Mouse (Mus musculus) midbrain, embryonic 16.5 days (tissue): ENCODE results near the gene Rab28. TPM values are rescaled to one million over a fixed set of nuclear protein-coding genes. Genes with fewer than 3 reads are reported as not detected.

Source experiments
- ATAC-seq: fragments of 200-750 bp; cut with Nextera tagmentation; 2 replicates; pipeline ENCODE4 v1.8.0; 2017; ENCODE audit warnings: moderate TSS enrichment
- H3K27ac ChIP-seq: fragments of 300-500 bp; sonication (generic); 2 replicates; pipeline ENCODE4 v1.5.1; 2014; ENCODE audit warnings: mild to moderate bottlenecking, low read length, mixed read lengths
- H3K27me3 ChIP-seq: fragments of 300-500 bp; sonication (generic); 2 replicates; pipeline ENCODE4 v1.6.1; 2014; ENCODE audit warnings: low read depth, low read length, mixed read lengths; ENCODE audit not compliant: control insufficient read depth, insufficient read depth
- H3K36me3 ChIP-seq: fragments of 300-500 bp; sonication (generic); 2 replicates; pipeline ENCODE4 v1.6.1; 2014; ENCODE audit warnings: mild to moderate bottlenecking, low read length, moderate library complexity, mixed read lengths; ENCODE audit not compliant: control insufficient read depth, insufficient read depth
- H3K4me1 ChIP-seq: fragments of 300-500 bp; sonication (generic); 2 replicates; pipeline ENCODE4 v1.6.1; 2014; ENCODE audit warnings: mild to moderate bottlenecking, low read length, mixed read lengths; ENCODE audit not compliant: control insufficient read depth, insufficient read depth
- H3K4me2 ChIP-seq: fragments of 300-500 bp; sonication (generic); 2 replicates; pipeline ENCODE4 v1.6.1; 2014; ENCODE audit warnings: mild to moderate bottlenecking, low read length, mixed read lengths
- H3K4me3 ChIP-seq: fragments of 300-500 bp; sonication (generic); 2 replicates; pipeline ENCODE4 v1.5.1; 2014; ENCODE audit warnings: low read depth, mild to moderate bottlenecking, low read length, moderate library complexity, mixed read lengths
- H3K9ac ChIP-seq: fragments of 300-500 bp; sonication (generic); 2 replicates; pipeline ENCODE4 v1.6.1; 2014; ENCODE audit warnings: low read depth, low read length, mixed read lengths
- H3K9me3 ChIP-seq: fragments of 300-500 bp; sonication (generic); replicated peaks from 2 replicates; pipeline ENCODE4 v1.6.1; 2014; ENCODE audit warnings: mild to moderate bottlenecking, low read length, mixed read lengths; ENCODE audit not compliant: control insufficient read depth, poor library complexity, severe bottlenecking
- WGBS: fragments of 180-500 bp; shearing (Covaris S2); extraction: QIAGEN DNeasy Blood & Tissue Kit; methylation state at CpG from one replicate; pipeline ENCODE4 v1.1.7; 2014; 5-methylcytosine and 5-hydroxymethylcytosine counted together
- polyA plus RNA-seq: library from polyadenylated mRNA; unstranded; fragments of >200 nt; fragmentation: Nextera tagmentation; extraction: Ambion mirVana; gene quantifications from 2 replicates; pipeline ENCODE4 v1.2.1, GENCODE M21; 2015

Rab28 gene
- polyA plus RNA-seq, 1 experiment from 2014 or later: 62.0 TPM

DNA sequence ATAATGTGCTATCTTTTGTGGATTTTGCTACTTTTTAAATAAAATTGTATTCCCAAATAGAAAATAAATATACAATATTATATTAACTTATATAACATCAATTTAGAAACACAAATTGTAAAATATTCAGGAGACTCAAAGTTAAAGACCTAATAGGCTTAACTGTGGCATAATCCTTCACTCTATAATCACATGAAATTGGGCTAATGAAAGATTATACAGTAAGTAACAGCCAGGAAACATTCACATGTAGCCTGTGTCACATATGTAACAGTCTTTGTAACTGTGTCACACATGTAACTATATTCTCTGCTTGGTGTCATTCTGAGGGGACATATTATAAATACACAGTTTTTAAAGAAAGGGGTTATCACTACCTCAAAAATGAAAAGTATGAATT lies 22.9 kb downstream of the Rab28 start:
- H3K27me3 ChIP-seq: no peaks in the 10 kb centered on the region
- H3K4me3 ChIP-seq: no peak overlapping the region
- H3K4me2 ChIP-seq: no peak overlapping the region
- 0 out of 2 replicates have a peak, but pooled peaks cover 4% of the 10 kb centered on the region for H3K36me3 ChIP-seq
- no peak overlapping the region for H3K9ac ChIP-seq
- no peak for ATAC-seq
- no peaks in the 10 kb centered on the region for H3K4me1 ChIP-seq
- no peak overlapping the region for H3K27ac ChIP-seq
- H3K9me3 ChIP-seq: no peaks in the 10 kb centered on the region

DNA sequence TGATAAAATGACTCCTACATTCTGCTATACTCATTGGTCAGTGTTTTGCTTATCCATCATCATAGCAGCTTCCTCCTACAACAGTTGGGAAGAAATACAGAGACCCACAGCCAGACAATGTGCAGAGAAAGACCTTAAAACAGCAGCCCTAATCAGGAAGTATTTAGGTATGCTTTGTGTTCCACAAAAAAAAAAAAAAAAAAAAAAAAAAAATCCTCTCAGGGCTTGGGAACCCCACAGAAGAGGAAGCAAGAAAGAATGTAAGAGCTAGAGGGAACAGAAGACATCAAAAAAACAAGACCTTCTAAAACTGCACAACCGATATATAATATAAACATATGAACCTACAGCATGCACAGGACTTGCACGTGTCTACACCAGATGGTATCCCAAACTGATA lies 24.0 kb downstream of the Rab28 start:
- Histone ChIP-seq H3K27ac (no peak overlapping the region), H3K27me3 (no peaks in the 10 kb centered on the region), H3K4me1 (no peaks in the 10 kb centered on the region), H3K9me3 (no peaks in the 10 kb centered on the region), H3K9ac (no peak overlapping the region), H3K36me3 (0 out of 2 replicates have a peak, but pooled peaks cover 4% of the 10 kb centered on the region), H3K4me2 (no peak overlapping the region), H3K4me3 (no peak overlapping the region)
- WGBS: 95% methylated on average over 2 of the region's 2 CpGs
- no peak for ATAC-seq

DNA sequence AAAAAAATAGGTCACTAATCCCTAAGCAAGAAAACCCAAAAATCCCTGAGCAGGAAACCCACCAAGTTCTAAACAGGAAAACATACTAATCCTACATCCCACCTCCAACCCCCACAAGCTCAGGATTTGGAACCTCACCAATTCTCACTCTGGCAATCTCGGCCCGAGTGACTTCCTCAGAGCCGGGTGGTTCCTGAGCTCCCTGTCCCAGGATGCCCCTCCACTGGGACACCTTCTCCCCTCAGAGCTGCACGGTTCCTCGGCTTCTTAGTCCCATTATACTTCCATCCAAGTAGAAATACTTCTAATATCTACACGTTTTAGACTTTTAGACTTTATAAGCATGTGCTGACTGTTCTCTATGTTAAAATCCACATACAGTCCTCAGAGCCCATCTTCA lies 41.9 kb downstream of the Rab28 start:
- Histone ChIP-seq H3K9ac (no peak overlapping the region), H3K36me3 (no peaks in the 10 kb centered on the region), H3K27me3 (no peaks in the 10 kb centered on the region), H3K9me3 (no peaks in the 10 kb centered on the region), H3K4me3 (no peak overlapping the region), H3K4me2 (no peak overlapping the region), H3K4me1 (no peaks in the 10 kb centered on the region), H3K27ac (no peak overlapping the region)
- peak; percentile 39; the same call in 1 of the 2 replicates for ATAC-seq
- WGBS: 85% methylated on average over 6 of the region's 6 CpGs

DNA sequence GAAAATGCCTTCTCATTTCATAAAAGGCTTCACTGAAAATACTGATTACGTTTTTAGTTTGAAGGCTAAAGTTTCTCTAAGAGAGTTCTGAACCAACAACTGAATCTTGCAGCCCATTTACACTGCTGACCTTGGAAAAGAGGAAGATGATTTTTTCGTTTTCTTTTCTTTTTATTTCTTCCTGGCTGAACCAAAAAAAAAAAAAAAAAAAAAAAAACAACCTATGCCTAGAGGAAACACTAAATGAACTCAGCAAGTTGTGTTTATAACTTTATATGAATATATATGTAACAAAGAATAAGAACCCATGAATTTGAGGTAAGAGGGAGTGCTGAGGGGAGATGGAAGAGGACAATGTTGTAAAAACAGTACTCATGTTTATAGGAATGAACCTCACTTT lies 71.2 kb downstream of the Rab28 start:
- no peaks in the 10 kb centered on the region for H3K9me3 ChIP-seq
- no peaks in the 10 kb centered on the region for H3K27me3 ChIP-seq
- no peaks in the 10 kb centered on the region for H3K36me3 ChIP-seq
- H3K4me1 ChIP-seq: no peaks in the 10 kb centered on the region
- H3K4me2 ChIP-seq: no peak overlapping the region
- H3K27ac ChIP-seq: no peak overlapping the region
- no peak overlapping the region for H3K9ac ChIP-seq
- ATAC-seq: no peak
- H3K4me3 ChIP-seq: no peak overlapping the region
- WGBS: 80% methylated on average over 2 of the region's 2 CpGs

DNA sequence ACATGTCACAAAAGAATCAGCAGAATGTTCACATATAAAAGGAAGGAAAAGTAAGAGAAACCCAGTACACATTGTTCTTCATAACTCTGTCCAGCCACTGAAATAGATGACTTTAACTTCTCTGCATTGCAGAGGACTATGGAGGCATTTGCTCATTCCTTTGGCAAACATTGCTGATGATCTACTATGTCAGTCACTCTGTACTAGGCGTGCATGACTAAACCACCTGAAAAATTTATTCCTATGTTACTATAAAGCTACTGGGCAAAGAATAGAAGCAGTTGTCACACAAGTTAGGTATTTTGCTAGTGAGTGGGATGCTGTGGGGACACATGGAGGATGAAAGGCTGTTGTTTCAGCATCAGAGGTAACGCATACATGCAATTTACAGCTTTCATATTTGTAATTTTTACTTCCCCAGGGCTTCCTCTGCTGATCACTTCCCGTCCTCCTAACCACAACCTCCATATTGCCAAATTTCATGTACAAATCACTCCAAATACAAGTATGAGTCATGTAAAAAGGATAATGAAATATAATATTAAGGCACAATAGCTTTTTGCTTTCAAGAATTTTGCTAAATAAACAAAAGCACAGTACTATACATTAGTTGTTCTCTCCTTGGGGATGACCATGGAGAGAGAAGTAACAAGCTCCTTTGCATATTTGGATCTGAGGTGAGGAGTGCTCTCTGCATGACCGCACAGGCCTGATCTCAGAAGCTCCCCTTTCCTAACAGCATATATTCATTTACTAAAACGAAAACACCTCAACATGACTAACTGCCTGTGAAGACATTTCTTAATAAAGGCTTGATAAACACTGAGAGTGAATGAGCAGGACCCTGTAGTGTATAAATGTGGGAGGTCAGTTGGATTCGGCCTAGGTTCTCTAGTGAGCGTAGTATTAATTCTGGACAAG lies 80.5 kb downstream of the Rab28 start:
- WGBS: 91% methylated on average over 7 of the region's 7 CpGs

DNA sequence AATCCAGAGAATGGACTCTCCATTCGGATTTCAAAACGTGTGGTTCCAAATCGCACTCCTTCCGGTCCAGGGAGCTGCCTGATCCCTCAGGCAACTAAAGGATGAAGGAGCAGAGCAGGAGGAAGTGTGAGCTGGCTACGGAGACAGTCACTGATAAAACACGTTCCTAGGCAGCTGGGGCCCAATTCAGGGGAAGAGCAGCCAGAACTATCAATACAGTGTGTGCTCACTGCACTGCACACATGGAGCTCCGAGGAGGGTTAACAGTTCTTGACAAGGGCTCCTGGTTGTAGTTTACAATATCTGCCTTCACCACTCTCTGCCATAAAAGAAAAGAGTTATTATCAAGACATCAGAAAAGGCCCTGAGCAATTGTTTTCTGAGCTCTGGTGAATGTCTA lies 82.4 kb downstream of the Rab28 start:
- no peak overlapping the region for H3K4me2 ChIP-seq
- H3K36me3 ChIP-seq: no peaks in the 10 kb centered on the region
- H3K9ac ChIP-seq: no peak overlapping the region
- H3K27me3 ChIP-seq: no peaks in the 10 kb centered on the region
- no peaks in the 10 kb centered on the region for H3K9me3 ChIP-seq
- no peak overlapping the region for H3K4me3 ChIP-seq
- 77% methylated on average over 7 of the region's 7 CpGs for WGBS
- H3K4me1 ChIP-seq: no peaks in the 10 kb centered on the region
- no peak overlapping the region for H3K27ac ChIP-seq
- no peak for ATAC-seq

More for the DNA sequence above, 80.5 kb downstream of the Rab28 start:
- H3K9ac ChIP-seq: no peak overlapping the region
- H3K36me3 ChIP-seq: no peaks in the 10 kb centered on the region
- H3K4me2 ChIP-seq: no peak overlapping the region
- no peak for ATAC-seq
- no peaks in the 10 kb centered on the region for H3K4me1 ChIP-seq
- no peaks in the 10 kb centered on the region for H3K27me3 ChIP-seq
- no peak overlapping the region for H3K4me3 ChIP-seq
- H3K27ac ChIP-seq: no peak overlapping the region
- H3K9me3 ChIP-seq: no peaks in the 10 kb centered on the region

DNA sequence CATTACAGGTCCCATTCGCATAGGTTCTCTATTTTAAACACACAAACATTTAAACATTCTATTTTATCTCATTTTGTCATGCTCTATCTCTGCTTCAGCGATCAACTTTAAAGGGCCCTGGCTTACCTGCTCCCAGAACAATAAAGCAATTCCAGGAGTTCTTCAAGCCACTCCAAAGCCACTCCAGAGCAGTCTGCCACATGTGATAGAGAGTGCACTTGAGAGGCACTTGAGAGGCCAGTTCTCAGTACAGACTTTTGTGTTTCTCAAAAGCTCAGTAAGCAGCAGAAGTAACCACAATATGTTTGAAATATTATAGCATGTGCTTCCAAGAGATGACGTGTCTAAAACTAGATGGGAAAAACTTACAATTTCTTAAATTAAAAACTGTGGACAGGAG lies 86.2 kb downstream of the Rab28 start:
- no peak overlapping the region for H3K27ac ChIP-seq
- H3K4me2 ChIP-seq: no peak overlapping the region
- no peak for ATAC-seq
- H3K9ac ChIP-seq: no peak overlapping the region
- H3K9me3 ChIP-seq: no peaks in the 10 kb centered on the region
- H3K36me3 ChIP-seq: no peaks in the 10 kb centered on the region
- no peaks in the 10 kb centered on the region for H3K4me1 ChIP-seq
- no peaks in the 10 kb centered on the region for H3K27me3 ChIP-seq
- H3K4me3 ChIP-seq: no peak overlapping the region
- WGBS: 88% methylated on average over 3 of the region's 3 CpGs

DNA sequence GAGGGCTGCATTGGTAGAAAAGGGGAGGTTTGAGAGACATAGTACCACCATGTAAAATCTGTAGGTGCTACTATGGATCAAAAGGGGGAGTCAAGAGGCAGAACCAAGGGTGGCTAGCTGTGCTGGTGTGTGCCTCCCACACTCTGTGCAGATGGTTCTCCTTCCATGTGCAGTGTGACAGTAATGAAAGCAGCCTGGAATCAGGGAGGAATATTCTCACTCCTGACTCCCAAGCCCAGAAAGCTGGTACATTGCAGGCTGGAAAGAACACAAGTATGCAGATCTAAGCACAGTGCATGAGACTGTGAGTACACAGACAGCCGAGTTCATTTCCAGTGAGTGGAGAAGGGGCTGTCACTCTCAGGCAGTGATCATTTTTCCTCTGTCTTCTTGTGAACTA lies 89.0 kb downstream of the Rab28 start:
- no peaks in the 10 kb centered on the region for H3K27me3 ChIP-seq
- H3K36me3 ChIP-seq: no peaks in the 10 kb centered on the region
- H3K4me2 ChIP-seq: no peak overlapping the region
- no peaks in the 10 kb centered on the region for H3K4me1 ChIP-seq
- ATAC-seq: no peak; the same call in 1 of the 2 replicates
- H3K9me3 ChIP-seq: no peaks in the 10 kb centered on the region
- 96% methylated on average over 1 of the region's 1 CpGs for WGBS
- no peak overlapping the region for H3K9ac ChIP-seq
- H3K27ac ChIP-seq: no peak overlapping the region
- no peak overlapping the region for H3K4me3 ChIP-seq

DNA sequence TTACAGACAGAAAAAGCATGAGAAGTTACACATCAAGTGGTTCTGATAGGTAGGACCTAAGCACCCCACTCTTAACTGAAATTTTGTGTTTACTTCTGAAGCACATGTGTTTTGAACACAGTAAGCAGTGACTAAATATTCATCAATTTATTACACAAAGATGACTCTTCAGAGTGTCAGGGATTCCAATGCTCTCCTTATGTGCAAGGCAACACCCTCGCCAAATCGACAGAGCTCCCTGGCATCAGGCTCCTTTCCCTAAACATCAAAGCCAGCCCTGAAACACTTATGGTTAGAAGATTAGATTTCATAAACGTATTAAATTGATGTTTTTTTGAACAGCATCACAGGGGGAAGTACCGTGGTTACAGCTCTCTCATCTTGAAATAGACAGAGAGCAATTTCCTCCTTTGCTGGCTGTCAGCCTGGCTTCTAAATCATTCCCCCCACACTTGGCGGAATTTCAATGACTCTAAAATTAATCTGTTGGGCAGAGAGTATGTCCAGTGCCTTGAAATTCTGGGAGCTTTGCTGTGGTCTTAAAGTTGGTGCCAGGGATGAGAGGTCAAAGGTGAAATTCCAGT lies 97.4 kb downstream of the Rab28 start:
- H3K36me3 ChIP-seq: no peaks in the 10 kb centered on the region
- no peaks in the 10 kb centered on the region for H3K9me3 ChIP-seq
- H3K27ac ChIP-seq: no peak overlapping the region
- 59% methylated on average over 5 of the region's 5 CpGs for WGBS
- no peak overlapping the region for H3K4me3 ChIP-seq
- no peak overlapping the region for H3K4me2 ChIP-seq
- H3K4me1 ChIP-seq: no peaks in the 10 kb centered on the region
- no peak for ATAC-seq
- H3K9ac ChIP-seq: no peak overlapping the region
- no peaks in the 10 kb centered on the region for H3K27me3 ChIP-seq
